Mouse (Mus musculus) limb, embryonic 14.5 days (tissue): ENCODE data around the gene Cds2. TPM values are rescaled to one million over a fixed set of nuclear protein-coding genes. Genes with fewer than 3 reads are reported as not detected.

Experiments used
- ATAC-seq: fragments of 200-750 bp; cut with Nextera tagmentation; 2 replicates; pipeline ENCODE4 v1.8.0; 2017; ENCODE audit warnings: low read depth, moderate number of reproducible peaks, moderate TSS enrichment; ENCODE audit not compliant: low FRiP score
- DNase-seq: peaks from one replicate; pipeline ENCODE4 v3.0.0-alpha.2; 2015; ENCODE audit warnings: low spot score
- H3K27ac ChIP-seq: fragments of 300-500 bp; sonication (generic); replicated peaks from 2 replicates; pipeline ENCODE4 v1.5.1; 2014; ENCODE audit warnings: low read depth, mild to moderate bottlenecking, low read length, moderate library complexity, mixed read lengths
- H3K27me3 ChIP-seq: fragments of 300-500 bp; sonication (generic); 2 replicates; pipeline ENCODE4 v1.6.1; 2014; ENCODE audit warnings: low read length, mixed read lengths; ENCODE audit not compliant: control insufficient read depth, insufficient read depth
- H3K36me3 ChIP-seq: fragments of 300-500 bp; sonication (generic); 2 replicates; pipeline ENCODE4 v1.6.1; 2014; ENCODE audit warnings: mild to moderate bottlenecking, low read length, moderate library complexity, mixed read lengths; ENCODE audit not compliant: control insufficient read depth, insufficient read depth
- H3K4me1 ChIP-seq: fragments of 300-500 bp; sonication (generic); 2 replicates; pipeline ENCODE4 v1.6.1; 2014; ENCODE audit warnings: antibody characterized with exemption, low read length, mixed read lengths; ENCODE audit not compliant: control insufficient read depth, insufficient read depth
- H3K4me2 ChIP-seq: fragments of 300-500 bp; sonication (generic); replicated peaks from 2 replicates; pipeline ENCODE4 v1.6.1; 2014; ENCODE audit warnings: low read depth, mild to moderate bottlenecking, low read length, moderate library complexity; ENCODE audit not compliant: severe bottlenecking
- H3K4me3 ChIP-seq: fragments of 300-500 bp; sonication (generic); replicated peaks from 2 replicates; pipeline ENCODE4 v1.5.1; 2014; ENCODE audit warnings: low read length
- H3K9ac ChIP-seq: fragments of 300-500 bp; sonication (generic); 2 replicates; pipeline ENCODE4 v1.6.1; 2014; ENCODE audit warnings: mild to moderate bottlenecking, low read depth, low read length, moderate library complexity; ENCODE audit not compliant: severe bottlenecking
- H3K9me3 ChIP-seq: fragments of 300-500 bp; sonication (generic); 2 replicates; pipeline ENCODE4 v1.6.1; 2016; ENCODE audit warnings: low read length; ENCODE audit not compliant: control insufficient read depth
- POLR2A ChIP-seq: fragments of 200-500 bp; IDR thresholded peaks from 2 replicates; pipeline ENCODE4 v1.8.0; 2012; ENCODE audit warnings: inconsistent platforms, mild to moderate bottlenecking, moderate library complexity, borderline replicate concordance; ENCODE audit not compliant: insufficient read depth, insufficient read length; ENCODE audit errors: extremely low read depth
- WGBS: fragments of 180-500 bp; shearing (Covaris S2); extraction: QIAGEN DNeasy Blood & Tissue Kit; methylation state at CpG from one replicate; pipeline ENCODE4 v1.1.7; 2014; 5-methylcytosine and 5-hydroxymethylcytosine counted together
- polyA plus RNA-seq, 2 experiments: library from polyadenylated mRNA; depleted of rRNA in 1 of 2; stranded (reverse) in 1 of 2; unstranded in 1 of 2; fragments of >200 nt; fragmentation: Nextera tagmentation in 1 of 2; extraction: Ambion mirVana in 1 of 2; gene quantifications; 2 replicates each; pipeline versions ENCODE4 v1.2.1 to v1.2.3; 2012 to 2014

Cds2 gene
- polyA plus RNA-seq, 2 experiments, result 17.1 to 21.2 TPM

GRCm38 (mm10) chr2:132275527-132275926, 12.6 kb downstream of the Cds2 start:
- no peak for TF ChIP-seq POLR2A
- DNase-seq (no peak), ATAC-seq (no peak)
- WGBS, result 73% methylated on average over 4 of the region's 4 CpGs
- H3K4me3 ChIP-seq, result no peak overlapping the region
- H3K4me1 ChIP-seq, result no peaks in the 10 kb centered on the region
- no peaks in the 10 kb centered on the region for H3K27me3 ChIP-seq
- peaks cover 2% of the 10 kb centered on the region; the same call in 1 of the 2 replicates for H3K36me3 ChIP-seq
- no peak overlapping the region for H3K27ac ChIP-seq
- H3K9me3 ChIP-seq, result no peaks in the 10 kb centered on the region
- no peak overlapping the region for H3K9ac ChIP-seq
- H3K4me2 ChIP-seq, result no peak overlapping the region

GRCm38 (mm10) chr2:132276249-132276648, 13.3 kb downstream of the Cds2 start:
- H3K4me2 ChIP-seq, result no peak overlapping the region
- no peaks in the 10 kb centered on the region for H3K9me3 ChIP-seq
- H3K4me1 ChIP-seq, result no peaks in the 10 kb centered on the region
- H3K4me3 ChIP-seq, result no peak overlapping the region
- DNase-seq (no peak), ATAC-seq (no peak)
- H3K27me3 ChIP-seq, result no peaks in the 10 kb centered on the region
- H3K27ac ChIP-seq, result no peak overlapping the region
- H3K9ac ChIP-seq, result no peak overlapping the region
- H3K36me3 ChIP-seq, result peaks cover 4% of the 10 kb centered on the region; the same call in 1 of the 2 replicates
- 79% methylated on average over 4 of the region's 4 CpGs for WGBS
- TF ChIP-seq POLR2A, result no peak

GRCm38 (mm10) chr2:132278273-132278853, 15.4 kb downstream of the Cds2 start:
- DNase-seq (no peak), ATAC-seq (no peak)
- TF ChIP-seq POLR2A, result no peak
- Histone ChIP-seq H3K4me2 (no peak overlapping the region), H3K4me3 (no peak overlapping the region), H3K9me3 (no peaks in the 10 kb centered on the region), H3K4me1 (peaks cover 2% of the 10 kb centered on the region), H3K36me3 (peaks cover 4% of the 10 kb centered on the region; the same call in 1 of the 2 replicates), H3K27me3 (no peaks in the 10 kb centered on the region), H3K9ac (no peak overlapping the region), H3K27ac (no peak overlapping the region)
- WGBS, result 71% methylated on average over 8 of the region's 8 CpGs

GRCm38 (mm10) chr2:132279336-132279882, 16.5 kb downstream of the Cds2 start:
- WGBS, result 81% methylated on average over 3 of the region's 3 CpGs
- ATAC-seq, result no peak
- H3K27ac ChIP-seq, result no peak overlapping the region

GRCm38 (mm10) chr2:132279978-132280377, 17.0 kb downstream of the Cds2 start:
- no peaks in the 10 kb centered on the region for H3K27me3 ChIP-seq
- H3K9me3 ChIP-seq, result no peaks in the 10 kb centered on the region
- no peak for TF ChIP-seq POLR2A
- ATAC-seq, result no peak
- no peak for DNase-seq
- 85% methylated on average over 4 of the region's 4 CpGs for WGBS
- peaks cover 4% of the 10 kb centered on the region; the same call in 1 of the 2 replicates for H3K36me3 ChIP-seq
- no peak overlapping the region for H3K4me3 ChIP-seq
- no peak overlapping the region for H3K27ac ChIP-seq
- H3K4me2 ChIP-seq, result no peak overlapping the region
- peaks cover 11% of the 10 kb centered on the region for H3K4me1 ChIP-seq
- H3K9ac ChIP-seq, result no peak overlapping the region

More at GRCm38 (mm10) chr2:132279336-132279882, 16.5 kb downstream of the Cds2 start:
- TF ChIP-seq POLR2A, result no peak
- DNase-seq, result no peak
- Histone ChIP-seq H3K4me2 (no peak overlapping the region), H3K9ac (no peak overlapping the region), H3K4me3 (no peak overlapping the region), H3K36me3 (peaks cover 4% of the 10 kb centered on the region; the same call in 1 of the 2 replicates), H3K9me3 (no peaks in the 10 kb centered on the region), H3K4me1 (peaks cover 11% of the 10 kb centered on the region), H3K27me3 (no peaks in the 10 kb centered on the region)
